Mouse (Mus musculus): ENCODE results near the gene Slco3a1.

Slco3a1 gene

GRCm38 (mm10) chr7:74280371-74280770 lies 274.2 kb downstream of the Slco3a1 start:
- DNase-seq (ENCODE audit: low spot score): no peak

GRCm38 (mm10) chr7:74279356-74279755 lies 275.2 kb downstream of the Slco3a1 start:
- no peak for DNase-seq (ENCODE audit: low spot score)

GRCm38 (mm10) chr7:74270089-74270394 lies 284.5 kb downstream of the Slco3a1 start:
- DNase-seq (ENCODE audit: low spot score): no peak

GRCm38 (mm10) chr7:74269283-74270088 lies 285.1 kb downstream of the Slco3a1 start:
- no peak for DNase-seq (ENCODE audit: low spot score)

- DNase-seq (ENCODE audit: low spot score): no peak
These were observed 287.9 kb downstream of the Slco3a1 start for GRCm38 (mm10) chr7:74266511-74267168.

- DNase-seq (ENCODE audit: low spot score): no peak
These were observed 298.3 kb downstream of the Slco3a1 start for GRCm38 (mm10) chr7:74256291-74256690.

GRCm38 (mm10) chr7:74252066-74252465 lies 302.5 kb downstream of the Slco3a1 start:
- no peak for DNase-seq (ENCODE audit: low spot score)

GRCm38 (mm10) chr7:74241236-74241635 lies 313.3 kb downstream of the Slco3a1 start:
- DNase-seq (ENCODE audit: low spot score): no peak

GRCm38 (mm10) chr7:74240459-74241172 lies 314.0 kb downstream of the Slco3a1 start:
- peak; percentile 55 for DNase-seq (ENCODE audit: low spot score)
